Mouse (Mus musculus): ENCODE results near the gene Dhrs11. TPM values are rescaled to one million over a fixed set of nuclear protein-coding genes. Genes with fewer than 3 reads are reported as not detected.

Gene Dhrs11
- total RNA-seq, 2 experiments from 2014 or later: 4.6 to 6.6 TPM

Other genes starting within 250 kb of the Dhrs11 start
- 10 to 100 TPM; 11.4 to 12.2 TPM for gene Mrm1, start 9.5 kb downstream of the Dhrs11 start, total RNA-seq (2021)
- gene Ggnbp2, start 41.8 kb upstream of the Dhrs11 start, total RNA-seq (2021): 10 to 100 TPM; 76.5 to 90.6 TPM
- 10 to 100 TPM in 1 of 2 experiments, 1 to 10 TPM in 1; 6.8 to 10.1 TPM for gene Myo19, start 51.2 kb upstream of the Dhrs11 start, total RNA-seq (2021)
- 1 to 10 TPM; 7.1 to 8.5 TPM for gene Pigw, start 51.3 kb upstream of the Dhrs11 start, total RNA-seq (2021)
- gene Znhit3, start 87.4 kb upstream of the Dhrs11 start, total RNA-seq (2021): 10 to 100 TPM; 28.1 to 31.0 TPM
- gene Car4, start 128.8 kb upstream of the Dhrs11 start, total RNA-seq (2021): 10 to 100 TPM; 72.7 to 76.4 TPM